Mouse (Mus musculus) stomach, embryonic 16.5 days (tissue): ENCODE results near the gene Crmp1. TPM values are rescaled to one million over a fixed set of nuclear protein-coding genes. Genes with fewer than 3 reads are reported as not detected.
A peak's percentile ranks its signal among the peaks of the same experiment; 100 is the strongest.

Experiments used
- ATAC-seq: fragments of 200-750 bp; cut with Nextera tagmentation; 2 replicates; pipeline ENCODE4 v1.8.0; 2017; ENCODE audit warnings: moderate number of reproducible peaks, moderate TSS enrichment; ENCODE audit not compliant: insufficient read depth, low FRiP score
- H3K27ac ChIP-seq: fragments of 300-500 bp; sonication (generic); 2 replicates; pipeline ENCODE4 v1.5.1; 2014; ENCODE audit warnings: low read length
- H3K27me3 ChIP-seq: fragments of 300-500 bp; sonication (generic); 2 replicates; pipeline ENCODE4 v1.6.1; 2014; ENCODE audit warnings: low read length, control low read depth, mixed read lengths; ENCODE audit not compliant: control insufficient read depth, insufficient read depth
- H3K36me3 ChIP-seq: fragments of 300-500 bp; sonication (generic); 2 replicates; pipeline ENCODE4 v1.6.1; 2014; ENCODE audit warnings: low read length; ENCODE audit not compliant: control insufficient read depth, insufficient read depth
- H3K4me1 ChIP-seq: fragments of 300-500 bp; sonication (generic); 2 replicates; pipeline ENCODE4 v1.6.1; 2014; ENCODE audit warnings: low read length, control low read depth, mixed read lengths; ENCODE audit not compliant: control insufficient read depth, insufficient read depth
- H3K4me2 ChIP-seq: fragments of 300-500 bp; sonication (generic); 2 replicates; pipeline ENCODE4 v1.6.1; 2014; ENCODE audit warnings: low read depth, low read length, mixed read lengths
- H3K4me3 ChIP-seq: fragments of 300-500 bp; sonication (generic); replicated peaks from 2 replicates; pipeline ENCODE4 v1.5.1; 2014; ENCODE audit warnings: mild to moderate bottlenecking, low read length
- H3K9ac ChIP-seq: fragments of 300-500 bp; sonication (generic); 2 replicates; pipeline ENCODE4 v1.6.1; 2014; ENCODE audit warnings: low read length
- H3K9me3 ChIP-seq: fragments of 300-500 bp; sonication (generic); replicated peaks from 2 replicates; pipeline ENCODE4 v1.6.1; 2016; ENCODE audit warnings: low read length, control low read depth; ENCODE audit not compliant: control insufficient read depth
- WGBS: fragments of 180-500 bp; shearing (Covaris S2); extraction: QIAGEN DNeasy Blood & Tissue Kit; methylation state at CpG from one replicate; pipeline ENCODE4 v1.1.7; 2014; 5-methylcytosine and 5-hydroxymethylcytosine counted together
- polyA plus RNA-seq: library from polyadenylated mRNA; unstranded; fragments of >200 nt; fragmentation: Nextera tagmentation; extraction: Ambion mirVana; gene quantifications from 2 replicates; pipeline ENCODE4 v1.2.1, GENCODE M21; 2015

Gene Crmp1
- 23.8 and 24.0 TPM in 2 replicates for polyA plus RNA-seq

DNA sequence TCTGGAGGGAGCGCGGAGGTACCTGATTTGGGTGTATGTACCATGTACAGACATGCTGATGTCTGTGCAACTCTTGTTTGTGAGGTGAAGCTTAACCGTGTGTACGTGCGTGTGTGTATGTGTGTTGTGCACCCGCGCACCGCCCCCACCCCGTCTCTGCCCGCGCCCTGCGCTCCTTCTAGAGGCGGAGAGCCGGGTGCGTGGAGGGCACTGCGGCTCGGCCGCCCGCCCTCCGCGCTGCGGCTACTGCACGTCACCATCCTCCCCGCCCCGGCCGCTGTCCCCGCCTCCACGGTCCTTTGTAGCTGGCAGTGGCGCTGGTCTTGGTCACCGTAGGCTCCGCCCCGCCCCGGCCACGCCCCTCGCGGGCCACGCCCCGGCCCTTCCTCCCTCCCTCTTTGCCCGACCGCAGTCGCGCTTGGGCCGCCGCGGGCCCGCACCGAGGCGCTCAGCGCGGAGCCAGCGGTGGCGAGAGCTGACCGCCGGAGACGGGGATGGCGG lies at the start of gene Crmp1:
TSS of gene Crmp1 (plus strand) at position 290 of the 501 bp plus-strand sequence.
- Histone ChIP-seq H3K9ac (no peak within 1 kb of the TSS), H3K4me3 (peak within 1 kb of the TSS; percentile 42), H3K27ac (no peak within 1 kb of the TSS), H3K27me3 (peaks cover 69% of the 10 kb centered on the region), H3K36me3 (no peaks in the 10 kb centered on the region), H3K9me3 (no peaks in the 10 kb centered on the region), H3K4me2 (peak within 1 kb of the TSS; percentile 59), H3K4me1 (peaks cover 14% of the 10 kb centered on the region)
- WGBS = 2% methylated on average over 46 of the region's 56 CpGs
- ATAC-seq = peak; percentile 54; the same call in 1 of the 2 replicates

GRCm38 (mm10) chr5:37196196-37196595 lies 45.5 kb upstream of the Crmp1 start:
- H3K27me3 ChIP-seq = no peaks in the 10 kb centered on the region
- 70% methylated on average over 8 of the region's 8 CpGs for WGBS
- peaks cover 18% of the 10 kb centered on the region for H3K4me1 ChIP-seq
- H3K4me3 ChIP-seq = no peak overlapping the region
- H3K4me2 ChIP-seq = no peak overlapping the region
- no peak overlapping the region for H3K9ac ChIP-seq
- no peaks in the 10 kb centered on the region for H3K36me3 ChIP-seq
- no peak overlapping the region for H3K27ac ChIP-seq
- ATAC-seq = no peak
- H3K9me3 ChIP-seq = no peaks in the 10 kb centered on the region

- 0 out of 2 replicates have a peak overlapping the region, but pooled peaks have one; percentile 3 for H3K9ac ChIP-seq
- no peaks in the 10 kb centered on the region for H3K27me3 ChIP-seq
- no peak overlapping the region for H3K4me3 ChIP-seq
- no peaks in the 10 kb centered on the region for H3K36me3 ChIP-seq
- H3K4me2 ChIP-seq = no peak overlapping the region
- H3K27ac ChIP-seq = no peak overlapping the region
- ATAC-seq = no peak; the same call in 1 of the 2 replicates
- H3K9me3 ChIP-seq = no peaks in the 10 kb centered on the region
- 18% methylated on average over 10 of the region's 10 CpGs for WGBS
- H3K4me1 ChIP-seq = peaks cover 18% of the 10 kb centered on the region
Measured at GRCm38 (mm10) chr5:37196666-37197250, 45.0 kb upstream of the Crmp1 start.

- peaks cover 18% of the 10 kb centered on the region for H3K4me1 ChIP-seq
- no peaks in the 10 kb centered on the region for H3K9me3 ChIP-seq
- ATAC-seq = no peak
- no peaks in the 10 kb centered on the region for H3K27me3 ChIP-seq
- H3K27ac ChIP-seq = no peak overlapping the region
- H3K4me2 ChIP-seq = no peak overlapping the region
- H3K4me3 ChIP-seq = no peak overlapping the region
- no peak overlapping the region for H3K9ac ChIP-seq
- no peaks in the 10 kb centered on the region for H3K36me3 ChIP-seq
- 57% methylated on average over 3 of the region's 3 CpGs for WGBS
Measured at GRCm38 (mm10) chr5:37197423-37197822, 44.3 kb upstream of the Crmp1 start.

GRCm38 (mm10) chr5:37198011-37198688 lies 43.6 kb upstream of the Crmp1 start:
- WGBS = 19% methylated on average over 2 of the region's 2 CpGs
- no peak overlapping the region for H3K4me2 ChIP-seq
- peaks cover 18% of the 10 kb centered on the region for H3K4me1 ChIP-seq
- ATAC-seq = peak; percentile 35; the same call in 1 of the 2 replicates
- H3K27ac ChIP-seq = no peak overlapping the region
- no peaks in the 10 kb centered on the region for H3K9me3 ChIP-seq
- H3K4me3 ChIP-seq = no peak overlapping the region
- no peaks in the 10 kb centered on the region for H3K27me3 ChIP-seq
- no peak overlapping the region for H3K9ac ChIP-seq
- no peaks in the 10 kb centered on the region for H3K36me3 ChIP-seq

GRCm38 (mm10) chr5:37202285-37202684 lies 39.5 kb upstream of the Crmp1 start:
- no peaks in the 10 kb centered on the region for H3K27me3 ChIP-seq
- H3K9ac ChIP-seq = no peak overlapping the region
- peaks cover 8% of the 10 kb centered on the region for H3K4me1 ChIP-seq
- no peak overlapping the region for H3K27ac ChIP-seq
- no peaks in the 10 kb centered on the region for H3K36me3 ChIP-seq
- no peak for ATAC-seq
- H3K4me3 ChIP-seq = no peak overlapping the region
- H3K9me3 ChIP-seq = no peaks in the 10 kb centered on the region
- 18% methylated on average over 1 of the region's 1 CpGs for WGBS
- no peak overlapping the region for H3K4me2 ChIP-seq

GRCm38 (mm10) chr5:37204886-37205285 lies 36.9 kb upstream of the Crmp1 start:
- H3K36me3 ChIP-seq = no peaks in the 10 kb centered on the region
- no peak overlapping the region for H3K9ac ChIP-seq
- no peaks in the 10 kb centered on the region for H3K27me3 ChIP-seq
- no peak for ATAC-seq
- H3K4me1 ChIP-seq = no peaks in the 10 kb centered on the region
- WGBS = 58% methylated on average over 7 of the region's 7 CpGs
- no peak overlapping the region for H3K27ac ChIP-seq
- H3K4me2 ChIP-seq = no peak overlapping the region
- H3K4me3 ChIP-seq = no peak overlapping the region
- no peaks in the 10 kb centered on the region for H3K9me3 ChIP-seq

DNA sequence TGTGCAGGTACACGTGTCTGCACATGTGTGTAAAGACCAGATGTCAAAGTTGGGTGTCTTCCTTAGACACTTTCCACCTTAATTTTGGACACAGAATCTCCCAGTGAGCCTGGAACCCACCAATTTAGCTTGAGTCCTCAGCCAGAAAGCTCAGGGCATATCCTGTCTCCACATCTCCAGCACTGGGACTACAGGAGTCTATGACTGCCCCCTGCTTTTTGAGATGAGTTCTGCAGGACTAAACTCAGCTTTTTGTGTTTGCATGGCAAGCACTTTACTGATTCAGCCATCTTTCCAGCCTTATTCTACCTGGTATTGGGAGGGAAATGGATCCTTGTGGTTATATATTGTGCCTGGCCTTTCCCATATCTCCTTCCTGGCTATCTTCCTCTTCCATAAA lies 36.3 kb upstream of the Crmp1 start:
- Histone ChIP-seq H3K27ac (no peak overlapping the region), H3K9ac (no peak overlapping the region), H3K4me3 (no peak overlapping the region), H3K4me2 (no peak overlapping the region), H3K27me3 (no peaks in the 10 kb centered on the region), H3K9me3 (no peaks in the 10 kb centered on the region), H3K36me3 (no peaks in the 10 kb centered on the region), H3K4me1 (no peaks in the 10 kb centered on the region)
- WGBS = 70% methylated on average over 1 of the region's 1 CpGs
- ATAC-seq = no peak

DNA sequence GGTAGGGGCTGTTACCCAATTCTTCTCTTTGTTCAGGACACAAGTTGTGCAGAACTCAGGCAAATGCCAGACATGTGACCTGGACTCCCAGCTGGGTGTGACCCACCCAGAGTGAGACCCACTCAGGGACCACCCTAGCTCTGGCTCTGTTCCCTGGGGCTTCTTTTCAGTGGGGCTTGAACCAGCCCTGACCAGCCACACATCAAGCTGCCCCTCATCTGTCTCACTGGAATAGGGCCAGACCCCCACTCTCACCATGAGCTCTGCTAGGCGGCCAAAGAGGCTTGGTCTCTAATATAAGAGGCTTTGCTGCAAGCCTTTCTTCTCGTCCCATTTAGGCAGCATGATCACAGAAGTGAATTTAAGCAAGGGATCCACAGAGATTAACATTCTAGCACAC lies 35.4 kb upstream of the Crmp1 start:
- H3K9ac ChIP-seq = no peak overlapping the region
- 68% methylated on average over 2 of the region's 2 CpGs for WGBS
- H3K36me3 ChIP-seq = no peaks in the 10 kb centered on the region
- H3K4me3 ChIP-seq = no peak overlapping the region
- no peaks in the 10 kb centered on the region for H3K9me3 ChIP-seq
- no peak overlapping the region for H3K27ac ChIP-seq
- no peaks in the 10 kb centered on the region for H3K4me1 ChIP-seq
- H3K4me2 ChIP-seq = no peak overlapping the region
- no peaks in the 10 kb centered on the region for H3K27me3 ChIP-seq
- ATAC-seq = no peak
